Mouse (Mus musculus) heart, embryonic 12.5 days (tissue): ENCODE data around the gene Cebpb. TPM values are rescaled to one million over a fixed set of nuclear protein-coding genes. Genes with fewer than 3 reads are reported as not detected.
"Not testable (repeated sequence)": the region's sequence is repeated elsewhere in the genome, so short reads cannot be mapped to it uniquely, and the experiment has no call there.

Source experiments
- ATAC-seq: fragments of 200-750 bp; cut with Nextera tagmentation; 2 replicates; pipeline ENCODE4 v1.8.0; 2017; ENCODE audit warnings: moderate TSS enrichment, moderate library complexity; ENCODE audit not compliant: insufficient number of reproducible peaks, low FRiP score
- H3K27ac ChIP-seq: fragments of 300-500 bp; sonication (generic); 2 replicates; pipeline ENCODE4 v1.5.1; 2016; ENCODE audit warnings: mild to moderate bottlenecking, moderate library complexity; ENCODE audit not compliant: poor library complexity, severe bottlenecking
- H3K27me3 ChIP-seq: fragments of 300-500 bp; sonication (generic); replicated peaks from 2 replicates; pipeline ENCODE4 v1.6.1; 2016; ENCODE audit warnings: mild to moderate bottlenecking, moderate library complexity
- H3K36me3 ChIP-seq: fragments of 300-500 bp; sonication (generic); 2 replicates; pipeline ENCODE4 v1.6.1; 2016; ENCODE audit warnings: mild to moderate bottlenecking, moderate library complexity
- H3K4me1 ChIP-seq: fragments of 300-500 bp; sonication (generic); replicated peaks from 2 replicates; pipeline ENCODE4 v1.6.1; 2016; ENCODE audit warnings: mild to moderate bottlenecking
- H3K4me2 ChIP-seq: fragments of 300-500 bp; sonication (generic); 2 replicates; pipeline ENCODE4 v1.6.1; 2016; ENCODE audit warnings: mild to moderate bottlenecking, moderate library complexity
- H3K4me3 ChIP-seq: fragments of 300-500 bp; sonication (generic); 2 replicates; pipeline ENCODE4 v1.5.1; 2016; ENCODE audit warnings: mild to moderate bottlenecking
- H3K9ac ChIP-seq: fragments of 300-500 bp; sonication (generic); 2 replicates; pipeline ENCODE4 v1.6.1; 2016; ENCODE audit warnings: mild to moderate bottlenecking, moderate library complexity
- H3K9me3 ChIP-seq: fragments of 300-500 bp; sonication (generic); replicated peaks from 2 replicates; pipeline ENCODE4 v1.6.1; 2016; ENCODE audit warnings: mild to moderate bottlenecking, moderate library complexity
- WGBS: fragments of 180-500 bp; shearing (Covaris S2); methylation state at CpG from one replicate; pipeline ENCODE4 v1.1.7; 2016; 5-methylcytosine and 5-hydroxymethylcytosine counted together
- polyA plus RNA-seq: library from polyadenylated mRNA; unstranded; fragments of >200 nt; fragmentation: Nextera tagmentation; extraction: Ambion mirVana; gene quantifications from 2 replicates; pipeline ENCODE4 v1.2.1, GENCODE M21; 2016

Cebpb gene
- 14.2 and 16.8 TPM in 2 replicates for polyA plus RNA-seq

- H3K4me3 ChIP-seq, result peak within 1 kb of the TSS; percentile 81
- H3K36me3 ChIP-seq, result no peaks in the 10 kb centered on the region
- ATAC-seq, result peak; percentile 78
- H3K4me1 ChIP-seq, result peaks cover 31% of the 10 kb centered on the region
- no peaks in the 10 kb centered on the region for H3K9me3 ChIP-seq
- H3K27ac ChIP-seq, result peak within 1 kb of the TSS; percentile 64
- peaks cover 21% of the 10 kb centered on the region for H3K27me3 ChIP-seq
- H3K9ac ChIP-seq, result peak within 1 kb of the TSS; percentile 81
- peak within 1 kb of the TSS; percentile 99 for H3K4me2 ChIP-seq
- under 1% methylated on average over 129 of the region's 147 CpGs for WGBS
Measured at GRCm38 (mm10) chr2:167688498-167689451, at the start of gene Cebpb. TSS of gene Cebpb (plus strand) at chr2:167688915.

GRCm38 (mm10) chr2:167640279-167640678 lies 48.4 kb upstream of the Cebpb start:
- ATAC-seq, result no peak
- Histone ChIP-seq H3K27me3 (no peaks in the 10 kb centered on the region), H3K36me3 (peaks cover 24% of the 10 kb centered on the region), H3K4me2 (no peak overlapping the region), H3K27ac (no peak overlapping the region), H3K9ac (no peak overlapping the region), H3K9me3 (0 out of 2 replicates have a peak, but pooled peaks cover 2% of the 10 kb centered on the region), H3K4me1 (no peaks in the 10 kb centered on the region), H3K4me3 (no peak overlapping the region)
- WGBS, result 84% methylated on average over 3 of the region's 3 CpGs

- Histone ChIP-seq H3K4me1 (no peaks in the 10 kb centered on the region), H3K9ac (no peak overlapping the region), H3K27ac (no peak overlapping the region), H3K4me2 (no peak overlapping the region), H3K9me3 (no peaks in the 10 kb centered on the region), H3K27me3 (no peaks in the 10 kb centered on the region), H3K36me3 (peaks cover 33% of the 10 kb centered on the region), H3K4me3 (no peak overlapping the region)
- no peak for ATAC-seq
- 51% methylated on average over 8 of the region's 8 CpGs for WGBS
Measured at GRCm38 (mm10) chr2:167641337-167641736, 47.4 kb upstream of the Cebpb start.

GRCm38 (mm10) chr2:167642164-167642563 lies 46.6 kb upstream of the Cebpb start:
- Histone ChIP-seq H3K27ac (no peak overlapping the region), H3K36me3 (peaks cover 38% of the 10 kb centered on the region), H3K27me3 (no peaks in the 10 kb centered on the region), H3K9ac (no peak overlapping the region), H3K4me1 (no peaks in the 10 kb centered on the region), H3K4me2 (no peak overlapping the region), H3K9me3 (no peaks in the 10 kb centered on the region), H3K4me3 (no peak overlapping the region)
- no peak for ATAC-seq
- whole genome bisulfite sequencing, result 91% methylated on average over 6 of the region's 6 CpGs

- not testable (repeated sequence) for H3K9me3 ChIP-seq, H3K4me3 ChIP-seq, H3K27ac ChIP-seq, H3K27me3 ChIP-seq, H3K4me2 ChIP-seq, H3K4me1 ChIP-seq, H3K9ac ChIP-seq, ATAC-seq
- H3K36me3 ChIP-seq, result peaks cover 49% of the 10 kb centered on the region
- WGBS, result 84% methylated on average over 13 of the region's 13 CpGs
Measured at GRCm38 (mm10) chr2:167643356-167644052, 45.2 kb upstream of the Cebpb start.

GRCm38 (mm10) chr2:167646411-167646810 lies 42.3 kb upstream of the Cebpb start:
- H3K4me1 ChIP-seq, result no peaks in the 10 kb centered on the region
- H3K9ac ChIP-seq, result no peak overlapping the region
- no peak for ATAC-seq
- H3K27me3 ChIP-seq, result no peaks in the 10 kb centered on the region
- peaks cover 62% of the 10 kb centered on the region for H3K36me3 ChIP-seq
- no peak overlapping the region for H3K4me3 ChIP-seq
- 75% methylated on average over 4 of the region's 4 CpGs for WGBS
- H3K9me3 ChIP-seq, result no peaks in the 10 kb centered on the region
- H3K4me2 ChIP-seq, result no peak overlapping the region
- H3K27ac ChIP-seq, result no peak overlapping the region

- 88% methylated on average over 12 of the region's 12 CpGs for WGBS
- H3K9ac ChIP-seq, result no peak overlapping the region
- no peak overlapping the region for H3K4me3 ChIP-seq
- no peaks in the 10 kb centered on the region for H3K27me3 ChIP-seq
- no peaks in the 10 kb centered on the region for H3K9me3 ChIP-seq
- H3K27ac ChIP-seq, result no peak overlapping the region
- H3K4me2 ChIP-seq, result no peak overlapping the region
- H3K4me1 ChIP-seq, result no peaks in the 10 kb centered on the region
- no peak for ATAC-seq
- H3K36me3 ChIP-seq, result peaks cover 77% of the 10 kb centered on the region
Measured at GRCm38 (mm10) chr2:167649290-167650032, 39.3 kb upstream of the Cebpb start.

- no peaks in the 10 kb centered on the region for H3K9me3 ChIP-seq
- H3K4me1 ChIP-seq, result peaks cover 4% of the 10 kb centered on the region
- H3K36me3 ChIP-seq, result peaks cover 66% of the 10 kb centered on the region
- no peak overlapping the region for H3K4me3 ChIP-seq
- 90% methylated on average over 9 of the region's 9 CpGs for WGBS
- H3K9ac ChIP-seq, result no peak overlapping the region
- no peak overlapping the region for H3K4me2 ChIP-seq
- no peak for ATAC-seq
- H3K27ac ChIP-seq, result no peak overlapping the region
- no peaks in the 10 kb centered on the region for H3K27me3 ChIP-seq
Measured at GRCm38 (mm10) chr2:167651622-167652021, 37.1 kb upstream of the Cebpb start.

GRCm38 (mm10) chr2:167652694-167653093 lies 36.0 kb upstream of the Cebpb start:
- Histone ChIP-seq H3K9ac (no peak overlapping the region), H3K27ac (no peak overlapping the region), H3K27me3 (no peaks in the 10 kb centered on the region), H3K9me3 (no peaks in the 10 kb centered on the region), H3K4me1 (peaks cover 11% of the 10 kb centered on the region), H3K4me2 (no peak overlapping the region), H3K4me3 (no peak overlapping the region), H3K36me3 (peaks cover 59% of the 10 kb centered on the region)
- no peak for ATAC-seq
- 68% methylated on average over 7 of the region's 7 CpGs for WGBS

- Histone ChIP-seq H3K27me3 (no peaks in the 10 kb centered on the region), H3K4me2 (no peak overlapping the region), H3K4me3 (no peak overlapping the region), H3K4me1 (peaks cover 33% of the 10 kb centered on the region), H3K36me3 (peaks cover 50% of the 10 kb centered on the region), H3K9ac (no peak overlapping the region), H3K27ac (no peak overlapping the region), H3K9me3 (no peaks in the 10 kb centered on the region)
- ATAC-seq, result no peak
- WGBS, result 85% methylated on average over 10 of the region's 10 CpGs
Measured at GRCm38 (mm10) chr2:167654911-167655600, 33.7 kb upstream of the Cebpb start.
